Mouse (Mus musculus) spleen, adult 2 months (tissue): ENCODE measurements around the gene Gldn.

Source experiments
- CTCF ChIP-seq: fragments of 200-500 bp; IDR thresholded peaks from 2 replicates; pipeline ENCODE4 v1.5.1; 2011; ENCODE audit warnings: mild to moderate bottlenecking, inconsistent platforms; ENCODE audit not compliant: insufficient read depth, insufficient read length, insufficient replicate concordance; ENCODE audit errors: extremely low read depth
- POLR2A ChIP-seq: fragments of 200-500 bp; IDR thresholded peaks from 2 replicates; pipeline ENCODE4 v1.6.1; 2011; ENCODE audit warnings: low read depth, low read length, inconsistent platforms

DNA sequence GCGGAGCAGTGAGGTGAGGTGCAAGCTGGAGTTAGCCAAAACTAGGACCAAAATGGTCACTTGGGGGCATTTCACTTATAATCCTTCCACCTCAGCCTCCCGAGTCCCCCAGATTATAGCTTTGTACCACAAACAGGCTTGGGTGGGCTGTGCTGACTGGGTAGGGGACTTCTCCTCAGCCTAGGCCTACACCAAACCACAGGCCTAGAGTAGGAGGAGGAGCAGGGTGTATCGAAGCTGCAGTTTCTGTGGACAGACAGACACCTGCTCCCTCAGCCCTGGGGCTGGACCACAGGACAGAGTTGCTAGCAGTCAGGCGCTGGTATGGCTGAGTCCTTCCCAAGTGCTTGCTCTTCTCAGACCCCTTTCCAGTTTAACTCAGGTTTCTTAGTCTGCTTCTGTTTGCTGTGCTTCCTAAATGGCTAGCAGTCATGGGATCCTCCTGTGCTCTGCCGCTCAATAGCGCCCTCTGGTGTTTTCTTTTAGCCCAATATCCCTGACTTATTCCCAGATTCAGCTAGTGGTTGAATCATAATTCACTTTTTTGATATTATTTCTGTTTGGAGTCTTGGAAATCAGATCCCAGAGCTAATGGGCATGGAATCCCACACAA lies 50.4 kb downstream of the Gldn start:
- no peak for TF ChIP-seq POLR2A
- TF ChIP-seq CTCF: no peak
